Mouse (Mus musculus): ENCODE measurements around the gene Nr1h4.

The Nr1h4 gene

DNA sequence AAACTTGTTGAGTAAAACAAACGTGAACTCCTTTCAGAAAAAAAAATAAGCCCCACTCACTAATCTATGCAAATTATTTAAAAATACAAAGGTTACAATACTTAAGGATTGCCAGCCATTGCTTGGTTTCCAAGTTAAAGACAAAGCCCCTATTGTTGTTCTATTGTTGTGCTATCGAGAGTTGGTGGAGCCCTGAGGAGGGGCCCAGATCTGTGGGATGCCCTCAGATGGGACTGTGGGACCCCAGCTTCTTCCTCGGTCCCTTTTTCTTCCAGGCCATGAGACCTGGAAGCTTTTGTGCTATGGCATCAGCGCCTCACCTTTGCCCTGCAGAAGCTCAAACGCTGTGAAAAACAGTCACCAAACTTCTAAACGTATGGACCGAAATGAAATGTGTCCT, 51.7 kb downstream of the Nr1h4 start:
- no peak for DNase-seq (ENCODE audit: low spot score in 2 of 2)

DNA sequence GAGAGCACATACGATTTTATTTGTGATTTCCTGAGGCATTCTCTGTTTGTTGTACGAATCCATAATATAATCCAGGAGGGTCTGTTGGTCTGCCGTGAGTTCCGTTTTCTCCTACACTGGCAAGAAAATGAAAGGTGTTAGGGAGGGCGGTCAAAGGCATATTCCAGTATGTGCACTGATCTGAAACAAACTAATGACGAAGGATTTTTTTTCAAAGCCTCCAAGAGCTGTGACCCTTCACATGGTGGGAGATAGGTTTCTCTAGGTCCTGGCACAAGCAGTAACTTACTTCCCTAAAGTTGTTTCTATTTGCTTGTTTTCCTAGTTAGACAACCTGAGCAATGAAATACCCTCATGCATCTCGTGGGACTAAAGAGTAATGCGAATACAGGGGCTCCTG, 54.6 kb downstream of the Nr1h4 start:
- DNase-seq (ENCODE audit: low spot score in 2 of 2) = no peak

- DNase-seq (ENCODE audit: low spot score in 2 of 2) = no peak
Measured at GRCm38 (mm10) chr10:89470596-89471353, 62.6 kb downstream of the Nr1h4 start.

- DNase-seq (ENCODE audit: low spot score in 2 of 2) = no peak
Measured at GRCm38 (mm10) chr10:89464760-89465405, 68.5 kb downstream of the Nr1h4 start.

GRCm38 (mm10) chr10:89462890-89463289, 70.5 kb downstream of the Nr1h4 start:
- no peak for DNase-seq (ENCODE audit: low spot score in 2 of 2)

GRCm38 (mm10) chr10:89461856-89462507, 71.4 kb downstream of the Nr1h4 start:
- peak; percentile 61 to 79 for DNase-seq (ENCODE audit: low spot score in 2 of 2)

DNA sequence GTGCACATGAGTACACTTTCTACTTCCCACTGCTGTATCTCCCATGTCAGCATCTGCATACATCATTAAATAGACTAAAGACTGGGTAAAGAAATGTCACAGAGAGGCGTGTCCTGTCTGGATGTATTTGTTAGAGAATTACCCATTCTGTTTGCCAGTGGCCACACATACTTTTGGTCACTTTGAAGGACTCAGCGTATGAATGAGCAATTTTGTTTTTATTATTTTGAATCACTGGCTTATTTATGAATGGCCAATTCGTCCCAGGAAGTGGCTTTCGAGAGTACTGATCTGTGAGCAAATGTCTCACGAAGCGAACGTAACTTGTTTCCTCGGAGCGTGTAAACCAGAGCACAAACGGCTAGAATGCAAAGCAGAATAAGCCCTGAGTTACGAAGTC, 72.4 kb downstream of the Nr1h4 start:
- no peak for DNase-seq (ENCODE audit: low spot score in 2 of 2)

DNA sequence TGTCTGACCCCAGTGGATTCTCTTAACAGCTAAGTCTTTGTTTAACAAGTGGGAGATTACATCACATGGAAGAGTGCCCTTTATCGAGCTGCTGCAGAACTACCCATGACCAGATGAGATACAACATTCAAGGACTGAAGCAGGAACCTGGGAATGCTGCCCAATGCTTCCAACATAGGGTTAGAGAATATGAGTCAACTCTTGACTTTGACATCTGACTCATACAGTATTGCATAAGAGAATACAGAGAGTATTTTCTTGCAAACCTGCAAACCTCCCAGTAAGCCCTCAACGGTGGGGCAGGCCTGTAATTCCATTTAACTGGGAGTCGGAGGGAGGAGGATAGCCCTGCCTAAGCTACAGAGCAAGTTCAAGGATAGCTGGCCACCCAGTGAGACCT, 74.6 kb downstream of the Nr1h4 start:
- no peak for DNase-seq (ENCODE audit: low spot score in 2 of 2)

DNA sequence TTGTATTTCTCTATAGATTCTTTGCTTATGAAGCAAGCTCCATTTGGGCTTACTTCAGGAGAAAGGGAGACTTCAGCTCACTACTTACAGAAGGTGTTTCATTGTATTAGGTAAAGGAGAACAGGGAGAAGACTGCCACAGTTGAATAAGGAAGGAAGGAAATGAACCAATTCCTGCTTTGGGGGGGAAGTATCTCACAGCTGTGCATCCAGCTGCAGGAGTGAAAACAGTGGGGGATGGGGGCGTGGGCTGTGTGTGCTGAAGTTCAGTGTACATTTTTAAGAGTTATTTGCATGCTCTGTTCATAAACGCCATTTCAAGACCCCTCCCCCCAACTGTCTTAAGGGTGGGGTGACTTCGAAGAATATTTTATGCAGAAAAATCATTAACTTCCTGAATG, 79.6 kb downstream of the Nr1h4 start:
- DNase-seq (ENCODE audit: low spot score in 2 of 2) = no peak

DNA sequence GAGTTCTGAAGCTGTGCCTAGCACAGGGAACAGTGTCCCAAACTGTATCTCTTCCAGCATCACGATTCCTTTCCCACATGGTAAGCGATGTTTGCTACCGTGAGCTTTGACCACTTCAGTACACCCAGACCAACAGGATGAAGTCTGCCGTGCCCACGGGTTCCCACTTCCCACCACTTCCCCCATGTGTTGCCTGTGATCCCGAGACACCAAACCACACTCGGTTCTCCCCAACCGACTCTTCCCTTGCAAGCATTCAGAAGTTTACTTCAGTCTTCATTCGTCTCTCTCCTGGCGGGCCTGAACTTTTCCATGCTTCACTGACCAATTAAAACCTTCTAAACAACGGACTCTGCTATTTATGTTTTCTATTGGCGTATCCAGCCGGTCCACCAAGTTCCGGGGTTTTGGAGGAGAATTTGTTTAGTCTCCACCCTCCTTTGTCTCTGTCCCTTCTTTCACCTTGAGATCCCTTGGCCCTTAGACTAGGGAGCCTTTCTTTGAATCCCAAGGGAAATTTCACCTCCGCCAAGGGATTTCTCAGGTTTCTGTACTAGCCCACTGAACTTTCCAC, 80.2 kb downstream of the Nr1h4 start:
- DNase-seq (ENCODE audit: low spot score in 2 of 2) = no peak

DNA sequence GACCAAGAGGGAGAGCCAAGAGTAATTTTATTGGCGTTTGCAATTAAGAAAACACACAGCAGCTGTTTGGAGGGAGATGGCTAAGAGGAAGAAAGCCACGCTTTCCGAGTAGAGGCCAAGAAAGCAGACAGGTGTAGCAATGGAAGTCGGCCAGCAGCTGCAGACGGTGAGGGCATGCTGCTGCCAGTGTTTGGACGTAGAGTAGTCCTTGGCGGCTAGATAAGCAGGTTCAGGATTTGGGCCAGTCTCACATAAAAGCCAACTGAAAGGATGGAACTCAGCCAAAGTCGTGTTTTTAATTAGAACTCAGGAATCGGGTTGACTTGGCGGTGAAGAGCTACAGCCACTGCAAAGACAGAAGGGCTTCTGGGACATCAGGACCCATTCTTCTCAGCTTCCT, 83.0 kb downstream of the Nr1h4 start:
- DNase-seq (ENCODE audit: low spot score in 2 of 2) = no peak

GRCm38 (mm10) chr10:89444381-89444780, 89.0 kb downstream of the Nr1h4 start:
- DNase-seq (ENCODE audit: low spot score in 2 of 2) = no peak

- DNase-seq (ENCODE audit: low spot score in 2 of 2) = peak; percentile 64 to 82
Measured at GRCm38 (mm10) chr10:89443623-89444151, 89.7 kb downstream of the Nr1h4 start, which contains the start of gene Gas2l3. TSS of gene Gas2l3 (minus strand) at chr10:89443967.

GRCm38 (mm10) chr10:89443115-89443622, 90.2 kb downstream of the Nr1h4 start:
- no peak for DNase-seq (ENCODE audit: low spot score in 2 of 2)

GRCm38 (mm10) chr10:89442640-89443039, 90.7 kb downstream of the Nr1h4 start:
- DNase-seq (ENCODE audit: low spot score in 2 of 2) = no peak

DNA sequence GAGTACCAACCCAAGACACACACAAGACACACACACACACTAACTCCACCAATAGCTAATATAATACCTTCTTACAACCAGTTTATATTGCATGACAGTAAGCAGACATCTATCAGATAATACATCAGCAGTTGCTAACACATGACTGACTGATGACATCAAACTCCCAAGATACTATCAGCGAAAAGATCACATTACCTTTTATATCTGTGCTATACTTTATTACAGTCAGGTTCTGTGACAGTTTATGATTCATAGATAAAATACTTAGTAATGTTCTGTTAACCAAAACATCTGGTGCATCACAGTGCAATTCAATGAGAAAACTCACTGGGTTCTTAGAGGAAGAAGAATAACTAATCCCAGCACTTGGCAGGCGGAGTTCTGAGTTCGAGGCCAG, 91.4 kb downstream of the Nr1h4 start:
- DNase-seq (ENCODE audit: low spot score in 2 of 2) = no peak

DNA sequence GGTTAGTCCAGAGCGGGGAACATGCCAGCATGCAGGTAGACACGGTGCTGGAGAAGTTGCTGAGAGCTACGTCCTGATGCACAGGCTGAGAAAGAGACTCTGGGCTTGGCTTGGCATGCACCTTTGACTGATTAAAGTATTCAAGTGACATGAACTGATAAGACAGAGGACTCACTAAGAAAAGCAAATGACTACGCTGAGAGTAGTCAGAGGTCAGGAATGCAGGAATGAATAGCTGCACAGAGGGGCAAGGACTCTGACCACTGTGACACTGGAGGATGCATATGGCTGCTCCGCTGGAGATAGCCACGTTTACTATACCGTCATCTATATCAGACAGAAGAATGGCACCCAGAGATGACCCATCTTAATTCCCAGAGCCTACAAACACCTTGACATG, 94.0 kb downstream of the Nr1h4 start:
- no peak for DNase-seq (ENCODE audit: low spot score in 2 of 2)

DNA sequence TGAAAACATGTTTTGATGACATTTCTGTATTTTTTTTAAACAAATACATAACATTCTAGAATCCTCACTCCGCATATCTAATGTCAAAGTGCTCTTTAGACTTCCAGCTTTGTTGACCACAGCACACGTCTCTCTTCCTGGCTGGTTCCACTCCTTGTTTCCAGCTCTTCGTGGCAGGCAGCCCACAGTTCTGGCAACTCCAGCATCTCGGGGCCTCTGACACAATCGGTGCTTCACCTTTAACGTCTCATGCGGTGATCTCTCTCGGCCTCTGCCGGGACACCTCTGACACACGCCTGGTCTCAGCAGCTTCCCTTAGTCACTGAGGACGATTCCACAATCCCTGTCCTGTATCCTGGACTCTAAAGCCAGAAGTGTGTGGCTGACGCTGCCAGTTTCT, 95.4 kb downstream of the Nr1h4 start:
- no peak for DNase-seq (ENCODE audit: low spot score in 2 of 2)

- no peak for DNase-seq (ENCODE audit: low spot score in 2 of 2)
Measured at GRCm38 (mm10) chr10:89437472-89437871, 95.9 kb downstream of the Nr1h4 start.

DNA sequence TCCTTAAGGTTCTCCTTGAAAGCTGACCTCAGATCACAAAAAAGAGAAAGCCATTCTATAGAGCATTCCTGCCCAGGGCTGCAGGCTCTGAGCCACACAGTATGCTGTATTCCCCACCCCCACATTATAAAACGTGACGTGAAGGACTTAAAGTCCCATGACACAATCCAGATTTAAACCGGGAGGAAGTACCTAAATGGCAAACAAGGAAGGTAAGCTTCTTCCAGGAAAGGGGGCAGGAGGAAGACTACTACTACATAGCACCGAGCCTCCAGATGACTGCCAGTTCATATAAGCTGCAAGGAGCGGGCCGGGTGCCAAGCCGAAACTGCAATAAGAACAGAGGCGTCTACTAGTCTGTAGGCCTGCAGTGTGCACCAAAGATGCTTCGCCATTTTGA, 97.5 kb downstream of the Nr1h4 start:
- no peak for DNase-seq (ENCODE audit: low spot score in 2 of 2)

DNA sequence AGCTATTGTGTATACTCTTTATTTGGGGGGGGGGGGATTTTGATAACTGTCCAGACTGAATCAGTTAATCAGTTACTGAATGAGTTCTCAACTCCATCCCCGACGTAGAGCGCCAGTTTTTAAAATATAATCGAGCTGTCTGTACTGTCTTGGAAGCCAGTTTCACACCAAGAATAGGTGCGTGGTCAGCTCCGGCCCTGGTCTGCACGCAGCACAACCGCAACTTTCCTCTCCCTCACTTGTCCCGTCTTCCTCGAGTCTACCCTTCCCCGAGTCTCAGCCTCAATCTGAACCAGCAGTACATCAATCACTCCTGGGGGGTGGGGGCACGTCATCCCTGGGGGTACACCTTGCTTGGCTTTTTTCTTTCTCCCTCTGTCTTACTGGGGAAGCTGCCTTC, 98.0 kb downstream of the Nr1h4 start:
- no peak for DNase-seq (ENCODE audit: low spot score in 2 of 2)

Data from frontal cortex, postnatal 10 days (tissue).